Mouse (Mus musculus): ENCODE data around the gene Gm13278. TPM values are rescaled to one million over a fixed set of nuclear protein-coding genes. Genes with fewer than 3 reads are reported as not detected.
A peak's percentile ranks its signal among the peaks of the same experiment; 100 is the strongest.
"Not testable (repeated sequence)": the region's sequence is repeated elsewhere in the genome, so short reads cannot be mapped to it uniquely, and the experiment has no call there.

Gm13278 gene
- total RNA-seq (2021), result not detected
- long read RNA-seq, experiment 1, result 0 reads
- long read RNA-seq, experiment 2, result 0 reads

- DNase-seq, result not testable (repeated sequence)
Observed at GRCm38 (mm10) chr4:88791250-88791649, at the start of gene Gm13278. TSS of gene Gm13278 (plus strand) at chr4:88791550.

GRCm38 (mm10) chr4:88742771-88743371 is 48.5 kb upstream of the Gm13278 start:
- DNase-seq, result no peak

- DNase-seq, result no peak
Observed at GRCm38 (mm10) chr4:88744207-88744606, 47.1 kb upstream of the Gm13278 start.

- no peak for DNase-seq
Observed at GRCm38 (mm10) chr4:88749926-88750325, 41.4 kb upstream of the Gm13278 start.

- peak; percentile 12 to 32 for DNase-seq
Observed at GRCm38 (mm10) chr4:88754818-88755340, 36.5 kb upstream of the Gm13278 start, which contains the start of gene Gm13271. TSS of gene Gm13271 (plus strand) at chr4:88754868.

GRCm38 (mm10) chr4:88756581-88757513 is 34.5 kb upstream of the Gm13278 start:
- peak in 1 of 2 experiments; percentile 9 for DNase-seq

- DNase-seq, result peak; percentile 82
Observed at GRCm38 (mm10) chr4:88757628-88758031, 33.7 kb upstream of the Gm13278 start.

- not testable (repeated sequence) for DNase-seq
Observed at GRCm38 (mm10) chr4:88758751-88759150, 32.6 kb upstream of the Gm13278 start.

GRCm38 (mm10) chr4:88759610-88760268 is 31.6 kb upstream of the Gm13278 start, which contains the start of gene Gm13283:
TSS of gene Gm13283 (plus strand) at chr4:88760119.
- peak; percentile 28 to 59 for DNase-seq

- peak; percentile 84 to 86 for DNase-seq
Observed at GRCm38 (mm10) chr4:88760431-88760830, 30.9 kb upstream of the Gm13278 start.

- peak; percentile 13 to 19 for DNase-seq
Observed at GRCm38 (mm10) chr4:88761776-88762175, 29.6 kb upstream of the Gm13278 start.

- not testable (repeated sequence) for DNase-seq
Observed at GRCm38 (mm10) chr4:88762341-88762740, 29.0 kb upstream of the Gm13278 start.

- DNase-seq, result peak; percentile 65 to 69
Observed at GRCm38 (mm10) chr4:88763384-88764018, 27.8 kb upstream of the Gm13278 start.

GRCm38 (mm10) chr4:88773534-88773933 is 17.8 kb upstream of the Gm13278 start, which contains the start of gene Gm13290:
TSS of gene Gm13290 (plus strand) at chr4:88773834.
- not testable (repeated sequence) for DNase-seq

GRCm38 (mm10) chr4:88776622-88777021 is 14.7 kb upstream of the Gm13278 start, which contains the start of gene Gm13289:
TSS of gene Gm13289 (plus strand) at chr4:88776922.
- not testable (repeated sequence) for DNase-seq

- DNase-seq, result not testable (repeated sequence)
Observed at GRCm38 (mm10) chr4:88779550-88779949, 11.8 kb upstream of the Gm13278 start, which contains the start of gene Gm13272. TSS of gene Gm13272 (plus strand) at chr4:88779850.

GRCm38 (mm10) chr4:88780320-88780719 is 11.0 kb upstream of the Gm13278 start:
- DNase-seq, result not testable (repeated sequence)

GRCm38 (mm10) chr4:88781831-88782230 is 9.5 kb upstream of the Gm13278 start, which contains the start of gene Ifnz:
TSS of gene Ifnz (plus strand) at chr4:88782131.
- not testable (repeated sequence) for DNase-seq

- peak in 1 of 2 experiments; percentile 32 for DNase-seq
Observed at GRCm38 (mm10) chr4:88782335-88782734, 9.0 kb upstream of the Gm13278 start.

- not testable (repeated sequence) for DNase-seq
Observed at GRCm38 (mm10) chr4:88785409-88785808, 5.9 kb upstream of the Gm13278 start, which contains the start of gene Gm13276. TSS of gene Gm13276 (plus strand) at chr4:88785709.

GRCm38 (mm10) chr4:88788402-88788801 is 2.9 kb upstream of the Gm13278 start, which contains the start of gene Gm13277:
TSS of gene Gm13277 (plus strand) at chr4:88788632.
- peak; percentile 70 for DNase-seq
